25 mouse cellular contexts compared by ENCODE assay signal in genomic region chr17:34306407-34306806, GRCm38 (mm10). TPM values are rescaled to one million over a fixed set of nuclear protein-coding genes. Genes with fewer than 3 reads are reported as not detected.
DNase-seq lines count a peak whose midpoint lies in the region; TF ChIP-seq lines count a peak whose summit lies in the region.
"Had no signal": no experiment of that assay in that cellular context is flagged by ENCODE, and none has a peak within 500 bp of the region (broad histone marks: within the 10 kb centered on the region; RNA-seq: fewer than 3 reads in every experiment).

No protein-coding gene starts in this region.

- peak overlapping the region; percentile 45 for H3K4me3 ChIP-seq in bone marrow, adult 2 months (replicated peaks; ENCODE audit: control insufficient read depth, low read depth, low read length)
- H3K4me3 ChIP-seq: embryonic facial prominence, embryonic 13.5 days; forebrain, embryonic 13.5 days; gastrocnemius, adult 2 months; heart, embryonic 13.5 days; hindbrain, embryonic 12.5 days had no signal

- H3K4me1 ChIP-seq in bone marrow, adult 2 months (ENCODE audit: control insufficient read depth, insufficient read depth, low read length): no peaks in the 10 kb centered on the region; the same call in 1 of the 2 replicates
- H3K4me1 ChIP-seq: embryonic facial prominence, embryonic 13.5 days had no signal

- TF ChIP-seq POLR2A in bone marrow, adult 2 months (IDR thresholded peaks at IDR 0.05; ENCODE audit: borderline replicate concordance, control insufficient read depth, low read depth, low read length): no peak

- TF ChIP-seq CTCF in bone marrow, adult 2 months (IDR thresholded peaks at IDR 0.05; ENCODE audit: control insufficient read depth, insufficient read depth, low read length): no peak

- WGBS in bone marrow, adult 2 months: 49% methylated on average over 2 of the region's 2 CpGs

- H3K27ac ChIP-seq in bone marrow, adult 2 months (ENCODE audit: control insufficient read depth, insufficient read depth, low read depth, low read length, poor library complexity): no peak overlapping the region
- H3K27ac ChIP-seq: embryonic facial prominence, embryonic 13.5 days; forebrain, embryonic 13.5 days; gastrocnemius, adult 2 months; heart, embryonic 13.5 days; hindbrain, embryonic 12.5 days had no signal

- peak; percentile 87 for DNase-seq in heart, adult 11 months
- no peak for DNase-seq in heart, postnatal 25 days (ENCODE audit: low spot score)
- peak; percentile 50 to 58 for DNase-seq in spleen, adult 18-20 months
- DNase-seq in spleen, postnatal 10 days (ENCODE audit: low spot score in 2 of 2): no peak
- peak; percentile 87 for DNase-seq in A20 (ENCODE audit: low read depth, low spot score)
- no peak for DNase-seq in urinary bladder, adult 2 months (ENCODE audit: low spot score)
- DNase-seq in kidney, adult 11 months: no peak
- DNase-seq: adrenal gland, adult 8-10 months; adrenal gland, postnatal 36 days; cerebellum, adult 11-12 months; cerebellum, adult 9-10 months; cerebellum, postnatal 36 days; forebrain, postnatal 0 days; gastrocnemius, adult 2 months; gastrocnemius, postnatal 25 days; heart, postnatal 4 days had no signal

- intact Hi-C loops in heart, postnatal 25 days (cut with DNase I): loop anchor here (5.0 kb wide), 1 partner anchor 44 kb away; no protein-coding TSS in a partner anchor

RNA-seq across cellular contexts. Expression of gene H2-Eb1, which starts 0.7 kb away (rescaled TPM):
- 10 to 100 TPM; 13.4 to 14.8 TPM for total RNA-seq in heart, postnatal 25 days (2021)
- 32.6 and 82.7 TPM in 2 replicates for polyA plus RNA-seq in bone marrow, adult 2 months (2011; ENCODE audit: insufficient read depth, insufficient read length, low replicate concordance, missing spikeins)
- 248 and 252 TPM in 2 replicates for polyA plus RNA-seq in urinary bladder, adult 2 months (2012; rRNA removed)

RNA-seq across cellular contexts. Expression of gene H2-Aa, which starts 18.8 kb away (rescaled TPM):
- 10 to 100 TPM; 13.9 to 14.3 TPM for total RNA-seq in heart, postnatal 25 days (2021)
- 65.0 and 143 TPM in 2 replicates for polyA plus RNA-seq in bone marrow, adult 2 months (2011; ENCODE audit: insufficient read depth, insufficient read length, low replicate concordance, missing spikeins)
- polyA plus RNA-seq in urinary bladder, adult 2 months (2012; rRNA removed): 281 and 288 TPM in 2 replicates

RNA-seq across cellular contexts. Expression of gene H2-Eb2, which starts 19.1 kb away (rescaled TPM):
- total RNA-seq in heart, postnatal 25 days (2021): not detected
- 0.29 and 0.60 TPM in 2 replicates for polyA plus RNA-seq in bone marrow, adult 2 months (2011; ENCODE audit: insufficient read depth, insufficient read length, low replicate concordance, missing spikeins)
- 0.09 and 0.18 TPM in 2 replicates for polyA plus RNA-seq in urinary bladder, adult 2 months (2012; rRNA removed)
- total RNA-seq: adrenal gland, adult 8-10 months; adrenal gland, postnatal 36 days; ES-E14; forebrain, postnatal 0 days; gastrocnemius, adult 2 months; gastrocnemius, postnatal 25 days; granulocyte monocyte progenitor cell, adult 5-6 weeks; heart, postnatal 4 days had no signal
- polyA plus RNA-seq: embryonic facial prominence, embryonic 13.5 days; forebrain, embryonic 13.5 days; heart, embryonic 13.5 days; heart, postnatal 0 days had no signal

RNA-seq across cellular contexts. Expression of gene Btnl2, which starts 48.2 kb away (rescaled TPM):
- under 1 TPM; 0.34 to 0.48 TPM for total RNA-seq in heart, postnatal 25 days (2021)
- polyA plus RNA-seq in bone marrow, adult 2 months (2011; ENCODE audit: insufficient read depth, insufficient read length, low replicate concordance, missing spikeins): 1.1 and 1.8 TPM in 2 replicates
- 0.28 and 0.40 TPM in 2 replicates for polyA plus RNA-seq in urinary bladder, adult 2 months (2012; rRNA removed)
- total RNA-seq: ES-E14; forebrain, postnatal 0 days; granulocyte monocyte progenitor cell, adult 5-6 weeks had no signal
- polyA plus RNA-seq: forebrain, embryonic 13.5 days; forebrain, postnatal 0 days; heart, embryonic 13.5 days; heart, postnatal 0 days; hindbrain, embryonic 12.5 days; hindbrain, embryonic 16.5 days had no signal

RNA-seq across cellular contexts. Expression of gene H2-Ab1, which starts 48.9 kb away (rescaled TPM):
- 10 to 100 TPM in 1 of 2 experiments, 1 to 10 TPM in 1; 9.2 to 12.6 TPM for total RNA-seq in heart, postnatal 25 days (2021)
- 73.7 and 175 TPM in 2 replicates for polyA plus RNA-seq in bone marrow, adult 2 months (2011; ENCODE audit: insufficient read depth, insufficient read length, low replicate concordance, missing spikeins)
- 251 and 267 TPM in 2 replicates for polyA plus RNA-seq in urinary bladder, adult 2 months (2012; rRNA removed)

Comparison
In these comparisons a context has a peak if more than half of its experiments do, and no peak if none do; other contexts are left out.
1. DNase-seq: peak in heart, adult 11 months (single experiment), spleen, adult 18-20 months (2 of 2) and A20 (single experiment); none in heart, postnatal 25 days (single experiment), spleen, postnatal 10 days (0 of 2), urinary bladder, adult 2 months (single experiment) and kidney, adult 11 months (single experiment).